Mouse (Mus musculus): ENCODE measurements around the gene Syf2. TPM values are rescaled to one million over a fixed set of nuclear protein-coding genes. Genes with fewer than 3 reads are reported as not detected.
A peak's percentile ranks its signal among the peaks of the same experiment; 100 is the strongest.
"Not testable (repeated sequence)": the region's sequence is repeated elsewhere in the genome, so short reads cannot be mapped to it uniquely, and the experiment has no call there.

Gene Syf2
- polyA plus RNA-seq (2012; rRNA removed) = 98.8 and 107 TPM in 2 replicates

DNA sequence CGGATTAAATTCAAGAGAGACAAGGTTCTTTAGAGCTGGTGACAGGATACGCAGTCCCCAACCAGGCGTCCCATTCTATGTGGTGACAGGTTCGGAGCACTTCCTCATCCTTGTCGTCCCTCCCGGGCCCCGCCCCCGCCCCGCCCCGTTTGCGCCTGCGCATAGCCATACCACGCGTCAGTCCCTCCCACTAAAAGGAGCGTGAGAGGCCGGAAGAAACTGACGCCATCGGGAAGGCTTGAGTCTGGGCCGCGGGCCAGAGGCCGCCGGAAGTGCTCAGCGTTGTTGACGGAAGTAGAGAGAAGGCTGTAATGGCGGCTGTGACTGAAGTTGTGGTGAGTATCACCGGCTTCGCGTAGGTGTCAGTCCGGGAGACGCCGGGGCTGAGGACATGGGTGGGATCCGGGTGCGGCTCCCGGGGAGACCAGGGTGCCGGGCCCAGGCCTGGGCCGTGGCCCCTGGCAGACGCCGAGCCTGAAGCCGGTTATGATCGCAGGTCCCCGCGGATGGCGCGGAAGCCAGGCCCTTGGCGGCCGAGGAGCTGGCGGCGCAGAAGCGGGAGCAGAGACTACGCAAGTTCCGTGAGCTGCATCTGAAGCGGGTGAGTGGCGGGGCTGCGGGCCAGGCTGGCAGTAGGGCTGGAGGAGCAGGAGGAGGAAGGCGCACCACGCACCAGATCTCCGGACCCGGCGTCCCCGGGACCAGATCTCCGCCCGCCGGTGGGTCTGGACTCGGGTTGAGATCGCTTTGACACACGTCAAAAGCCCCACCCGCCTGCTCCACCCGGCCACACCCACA is at the start of gene Syf2:
TSS of gene Syf2 (plus strand) at position 215 of the 798 bp plus-strand sequence.
- DNase-seq (ENCODE audit: low spot score) = peak; percentile 79

DNA sequence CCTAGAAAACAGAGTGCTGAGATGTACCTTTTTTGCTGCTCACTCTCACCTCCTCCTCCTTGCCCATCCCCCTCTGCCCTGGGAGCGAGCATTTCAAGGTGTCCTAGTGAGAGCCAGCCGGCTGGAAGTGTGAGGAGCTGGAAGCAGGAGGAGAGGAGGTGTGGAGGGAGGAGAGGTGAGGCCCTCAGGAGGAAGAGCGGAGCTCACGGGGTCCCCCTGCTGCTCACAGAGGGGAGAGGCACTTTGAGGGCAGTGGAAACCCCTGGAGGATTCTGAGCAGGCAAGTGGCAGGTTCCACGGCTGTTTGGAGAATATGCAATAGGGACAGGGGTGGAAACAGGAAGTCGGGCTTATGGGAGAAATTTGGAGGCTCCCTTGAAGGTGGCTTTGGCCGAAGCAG is 47.4 kb upstream of the Syf2 start:
- DNase-seq (ENCODE audit: low spot score) = no peak

- no peak for DNase-seq (ENCODE audit: low spot score)
Observed at GRCm38 (mm10) chr4:134883808-134884207, 46.9 kb upstream of the Syf2 start.

- DNase-seq (ENCODE audit: low spot score) = no peak
Observed at GRCm38 (mm10) chr4:134884364-134884763, 46.3 kb upstream of the Syf2 start.

- DNase-seq (ENCODE audit: low spot score) = no peak
Observed at GRCm38 (mm10) chr4:134892096-134892495, 38.6 kb upstream of the Syf2 start.

- DNase-seq (ENCODE audit: low spot score) = no peak
Observed at GRCm38 (mm10) chr4:134897256-134897655, 33.4 kb upstream of the Syf2 start.

- DNase-seq (ENCODE audit: low spot score) = no peak
Observed at GRCm38 (mm10) chr4:134901126-134901525, 29.6 kb upstream of the Syf2 start.

- no peak for DNase-seq (ENCODE audit: low spot score)
Observed at GRCm38 (mm10) chr4:134903046-134903445, 27.7 kb upstream of the Syf2 start.

- not testable (repeated sequence) for DNase-seq (ENCODE audit: low spot score)
Observed at GRCm38 (mm10) chr4:134911406-134911805, 19.3 kb upstream of the Syf2 start.

DNA sequence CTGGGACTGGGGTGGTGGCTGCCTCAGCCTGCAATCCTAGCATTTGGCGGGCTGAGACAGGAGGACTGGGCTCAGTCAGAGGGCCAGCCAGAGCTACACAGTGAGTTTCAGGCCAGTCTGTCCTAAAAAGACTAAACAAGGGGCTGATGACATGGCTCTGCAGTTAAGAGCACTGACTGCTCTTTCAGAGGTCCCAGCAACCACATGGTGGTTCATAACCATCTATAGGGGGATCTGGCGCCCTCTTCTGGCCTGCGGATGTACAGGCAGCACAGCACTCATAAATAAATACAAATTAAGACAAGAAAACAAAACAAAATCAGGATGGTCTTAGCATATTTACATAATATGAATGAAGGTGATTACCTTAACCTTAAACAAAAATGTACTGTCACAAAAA is 17.3 kb upstream of the Syf2 start:
- no peak for DNase-seq (ENCODE audit: low spot score)

DNA sequence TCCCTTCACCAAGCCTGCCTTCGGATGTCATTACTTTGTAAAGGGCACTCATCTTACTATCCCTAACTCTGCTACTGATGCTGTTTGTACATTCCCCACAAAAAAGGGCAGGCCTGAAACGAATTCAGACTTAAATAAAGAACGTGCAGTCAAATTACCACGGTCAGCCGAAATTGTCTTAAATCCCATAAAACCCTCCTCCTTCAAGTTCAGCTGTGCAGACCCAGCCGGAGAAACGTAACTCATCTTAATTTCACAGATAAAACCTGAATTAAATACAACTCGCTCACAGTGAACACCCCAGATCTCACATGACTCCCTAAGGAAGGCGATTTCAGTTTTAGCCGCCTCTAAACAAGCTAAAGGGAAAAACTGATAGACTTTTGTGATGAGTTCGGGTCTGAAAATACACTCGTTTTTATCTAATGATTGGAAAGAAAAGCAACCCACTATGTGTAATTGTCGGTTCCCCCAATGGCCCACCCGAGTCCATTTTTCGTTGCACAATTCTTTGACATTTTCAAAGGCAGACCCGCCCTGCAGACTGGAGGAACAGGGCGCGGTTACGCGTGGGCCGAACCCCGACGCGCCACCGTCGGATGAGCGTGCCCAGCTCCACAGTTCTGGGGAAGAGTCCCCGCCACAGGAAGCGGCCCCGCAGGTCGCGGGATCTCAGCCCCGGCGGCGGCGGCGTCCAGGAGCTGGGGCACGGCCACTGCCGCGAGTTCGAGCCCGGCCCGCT is 16.4 kb upstream of the Syf2 start:
- no peak for DNase-seq (ENCODE audit: low spot score)

GRCm38 (mm10) chr4:134914864-134915209 is 15.9 kb upstream of the Syf2 start, which contains the start of gene Tmem50a:
TSS of gene Tmem50a (minus strand) at chr4:134915024.
- DNase-seq (ENCODE audit: low spot score) = peak; percentile 86

GRCm38 (mm10) chr4:134915223-134916050 is 15.3 kb upstream of the Syf2 start:
- no peak for DNase-seq (ENCODE audit: low spot score)

GRCm38 (mm10) chr4:134917194-134917593 is 13.5 kb upstream of the Syf2 start:
- no peak for DNase-seq (ENCODE audit: low spot score)

DNA sequence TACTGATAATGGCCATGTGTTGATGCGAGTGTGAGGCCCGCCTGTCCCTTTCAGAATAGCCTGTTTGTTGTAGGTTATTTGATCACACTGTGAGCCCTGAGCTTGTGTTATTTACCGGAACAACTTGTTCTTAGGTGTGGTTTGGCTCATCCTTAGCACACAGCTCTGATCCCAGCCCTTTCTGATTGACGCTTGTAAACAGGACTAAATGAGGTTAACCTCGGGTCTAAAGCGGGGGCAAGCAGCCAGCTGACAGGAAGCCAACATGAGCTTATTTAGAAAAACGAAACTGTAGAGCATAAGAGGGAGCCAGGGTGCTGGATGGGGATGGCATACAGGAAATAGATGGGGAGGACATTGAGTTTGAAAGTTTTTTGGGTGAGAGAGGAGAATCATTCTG is 12.3 kb upstream of the Syf2 start:
- no peak for DNase-seq (ENCODE audit: low spot score)

- DNase-seq (ENCODE audit: low spot score) = no peak
Observed at GRCm38 (mm10) chr4:134919733-134920540, 10.8 kb upstream of the Syf2 start.

GRCm38 (mm10) chr4:134920631-134921030 is 10.1 kb upstream of the Syf2 start:
- no peak for DNase-seq (ENCODE audit: low spot score)

DNA sequence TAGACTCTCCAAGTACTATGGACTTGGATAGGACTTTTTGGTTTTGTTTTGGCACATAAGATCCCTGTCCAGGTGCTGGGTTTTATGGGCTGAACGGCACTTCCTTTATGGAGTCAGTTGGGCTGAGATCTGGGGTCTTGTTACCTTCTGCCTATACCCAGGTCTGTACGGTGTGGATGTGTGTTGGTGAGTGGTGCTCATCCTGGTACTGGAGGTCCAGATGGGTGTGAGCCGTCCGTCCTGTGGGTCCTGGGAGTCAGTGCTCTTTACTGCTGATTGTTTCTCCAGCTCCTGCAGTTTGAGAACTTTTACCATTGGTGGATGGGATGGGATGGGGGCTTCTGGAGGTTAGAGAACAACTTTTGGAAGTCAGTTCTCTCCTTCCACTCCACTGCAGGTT is 9.0 kb upstream of the Syf2 start:
- DNase-seq (ENCODE audit: low spot score) = no peak

- DNase-seq (ENCODE audit: low spot score) = no peak
Observed at GRCm38 (mm10) chr4:134922111-134922924, 8.4 kb upstream of the Syf2 start.

- DNase-seq (ENCODE audit: low spot score) = peak; percentile 50
Observed at GRCm38 (mm10) chr4:134922925-134923244, 7.8 kb upstream of the Syf2 start.
